Mouse (Mus musculus): ENCODE results near the gene Cacng6.

Gene Cacng6

GRCm38 (mm10) chr7:3468614-3469013 lies 44.6 kb downstream of the Cacng6 start:
- no peak for DNase-seq

- no peak for DNase-seq
Measured at GRCm38 (mm10) chr7:3472774-3473173, 48.8 kb downstream of the Cacng6 start.

GRCm38 (mm10) chr7:3474291-3475080 lies 50.5 kb downstream of the Cacng6 start:
- DNase-seq: no peak

- no peak for DNase-seq
Measured at GRCm38 (mm10) chr7:3476728-3477127, 52.7 kb downstream of the Cacng6 start.

GRCm38 (mm10) chr7:3481948-3482608 lies 58.1 kb downstream of the Cacng6 start:
- no peak for DNase-seq

Data from cerebellum, adult 9-11 months (tissue).